Mouse (Mus musculus): ENCODE data around the gene 4930415O20Rik.

- no peak for TF ChIP-seq CTCF (IDR thresholded peaks at IDR 0.05; ENCODE audit: extremely low read depth, insufficient read length, insufficient replicate concordance, low read depth, low read length)
- no peak for TF ChIP-seq POLR2A (IDR thresholded peaks at IDR 0.05; ENCODE audit: low read depth, low read length)
Measured at GRCm38 (mm10) chr15:98591396-98591795, 20.6 kb downstream of the 4930415O20Rik start.

All from small intestine, adult 2 months (tissue).